9 mouse cellular contexts compared by ENCODE assay signal in the genomic region with DNA sequence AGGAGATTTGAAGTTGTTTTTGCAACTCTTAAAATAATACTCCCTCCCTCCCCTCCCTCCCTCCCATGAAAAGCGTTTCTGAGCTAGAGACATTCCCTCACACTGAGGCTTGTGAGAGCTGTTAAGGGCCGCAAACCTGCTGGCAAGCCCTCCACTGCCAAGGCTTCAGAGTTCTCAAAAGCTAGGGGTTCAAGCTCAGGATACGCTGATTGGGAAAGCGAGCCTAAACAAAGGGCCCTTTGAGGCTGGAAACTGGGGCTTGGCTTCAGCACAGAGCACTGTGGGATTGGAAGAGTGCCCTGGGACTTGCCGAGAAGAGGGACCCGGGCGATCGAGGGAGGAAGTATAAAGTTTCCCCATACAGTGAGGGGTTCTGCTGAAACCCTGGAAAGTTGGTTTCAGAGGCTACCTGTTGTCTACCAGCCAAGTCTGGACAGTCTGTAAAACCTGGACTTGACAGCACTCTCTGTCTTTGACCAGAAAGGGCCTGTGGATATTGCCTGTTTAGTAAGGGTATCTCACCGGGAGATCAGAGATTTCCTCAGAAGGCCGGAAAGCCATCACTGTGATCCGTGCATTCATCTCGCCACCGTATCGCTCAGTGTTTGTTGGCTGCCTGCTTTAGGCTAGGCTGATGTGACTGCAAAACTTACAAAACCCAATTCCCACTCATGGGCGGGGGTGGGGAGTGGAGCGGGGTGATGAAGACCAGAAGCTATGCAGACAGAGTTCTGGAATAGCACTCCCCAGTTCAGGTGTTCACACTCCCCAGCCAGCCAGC. TPM values are rescaled to one million over a fixed set of nuclear protein-coding genes. Genes with fewer than 3 reads are reported as not detected.
A peak's percentile ranks its signal among the peaks of the same experiment; 100 is the strongest.
DNase-seq lines count a peak whose midpoint lies in the region; ATAC-seq and TF ChIP-seq lines count a peak whose summit lies in the region.
"Had no signal": no experiment of that assay in that cellular context is flagged by ENCODE, and none has a peak within 500 bp of the region (broad histone marks: within the 10 kb centered on the region; RNA-seq: fewer than 3 reads in every experiment).

No protein-coding gene starts in this region.

- peaks cover 5% of the 10 kb centered on the region; the same call in 1 of the 2 replicates for H3K36me3 ChIP-seq in heart, embryonic 11.5 days (ENCODE audit: control insufficient read depth, insufficient read depth, low read length)
- no peaks in the 10 kb centered on the region for H3K36me3 ChIP-seq in midbrain, postnatal 0 days (ENCODE audit: insufficient read depth, low read length)
- no peaks in the 10 kb centered on the region for H3K36me3 ChIP-seq in thymus, adult 2 months (ENCODE audit: control insufficient read depth, insufficient read depth, low read length)

- no peaks in the 10 kb centered on the region for H3K27me3 ChIP-seq in heart, embryonic 11.5 days (ENCODE audit: control insufficient read depth, insufficient read depth, low read length)
- no peaks in the 10 kb centered on the region for H3K27me3 ChIP-seq in midbrain, postnatal 0 days (ENCODE audit: insufficient read depth, low read length)
- no peaks in the 10 kb centered on the region for H3K27me3 ChIP-seq in thymus, adult 2 months (ENCODE audit: control insufficient read depth, insufficient read depth, low read length)
- H3K27me3 ChIP-seq: stomach, embryonic 15.5 days had no signal

- 73% methylated on average over 16 of the region's 16 CpGs for WGBS in heart, embryonic 11.5 days (ENCODE audit: insufficient replicate concordance)
- 47% methylated on average over 16 of the region's 16 CpGs for WGBS in midbrain, postnatal 0 days
- 91% methylated on average over 16 of the region's 16 CpGs for WGBS in thymus, adult 2 months

- no peak overlapping the region for H3K4me3 ChIP-seq in heart, embryonic 11.5 days (ENCODE audit: low read depth, low read length)
- H3K4me3 ChIP-seq in layer of hippocampus, adult 2 months: no peak overlapping the region; the same call in 1 of the 2 replicates
- H3K4me3 ChIP-seq in midbrain, postnatal 0 days (ENCODE audit: low read depth, low read length): no peak overlapping the region
- H3K4me3 ChIP-seq in thymus, adult 2 months (ENCODE audit: control insufficient read depth, insufficient read depth, low read length): no peak overlapping the region
- H3K4me3 ChIP-seq: stomach, embryonic 15.5 days had no signal

- H3K27ac ChIP-seq in heart, embryonic 11.5 days (ENCODE audit: low read depth, low read length): no peak overlapping the region
- peak overlapping the region; percentile 82 for H3K27ac ChIP-seq in layer of hippocampus, adult 2 months
- peak overlapping the region; percentile 49 for H3K27ac ChIP-seq in midbrain, postnatal 0 days (ENCODE audit: low read depth, low read length)
- H3K27ac ChIP-seq in thymus, adult 2 months (ENCODE audit: control insufficient read depth, insufficient read depth, low read length): no peak overlapping the region
- H3K27ac ChIP-seq: stomach, embryonic 15.5 days had no signal

- TF ChIP-seq POLR2A in thymus, adult 2 months (IDR thresholded peaks at IDR 0.05; ENCODE audit: control insufficient read depth, extremely low read depth, insufficient read depth, low read length, poor library complexity): no peak

- no peak overlapping the region for H3K4me2 ChIP-seq in heart, embryonic 11.5 days
- no peak overlapping the region for H3K4me2 ChIP-seq in midbrain, postnatal 0 days (ENCODE audit: low read depth, low read length, poor library complexity, severe bottlenecking)
- H3K4me2 ChIP-seq: stomach, embryonic 15.5 days had no signal

- TF ChIP-seq CTCF in layer of hippocampus, adult 2 months (conservative IDR thresholded peaks at IDR 0.05): no peak
- no peak for TF ChIP-seq CTCF in midbrain, postnatal 0 days (IDR thresholded peaks at IDR 0.05)
- no peak for TF ChIP-seq CTCF in thymus, adult 2 months (IDR thresholded peaks at IDR 0.05; ENCODE audit: borderline replicate concordance, control insufficient read depth, extremely low read depth, insufficient read depth, low read length, poor library complexity)

- no peaks in the 10 kb centered on the region for H3K9me3 ChIP-seq in heart, embryonic 11.5 days (replicated peaks; ENCODE audit: control insufficient read depth, low read length)
- no peaks in the 10 kb centered on the region for H3K9me3 ChIP-seq in midbrain, postnatal 0 days (ENCODE audit: low read length)
- H3K9me3 ChIP-seq: stomach, embryonic 15.5 days had no signal

- H3K9ac ChIP-seq in heart, embryonic 11.5 days (ENCODE audit: low read depth, low read length): no peak overlapping the region
- H3K9ac ChIP-seq in midbrain, postnatal 0 days (replicated peaks; ENCODE audit: low read length, poor library complexity, severe bottlenecking): no peak overlapping the region
- H3K9ac ChIP-seq: stomach, embryonic 15.5 days had no signal

- peaks cover 11% of the 10 kb centered on the region for H3K4me1 ChIP-seq in heart, embryonic 11.5 days (ENCODE audit: control insufficient read depth, insufficient read depth, low read length)
- H3K4me1 ChIP-seq in midbrain, postnatal 0 days (ENCODE audit: insufficient read depth, low read length): peaks cover 2% of the 10 kb centered on the region; the same call in 1 of the 2 replicates
- H3K4me1 ChIP-seq in thymus, adult 2 months (replicated peaks; ENCODE audit: control insufficient read depth, insufficient read depth, low read length): no peaks in the 10 kb centered on the region
- H3K4me1 ChIP-seq: stomach, embryonic 15.5 days had no signal

- peak; percentile 38 for DNase-seq in heart, adult 8-10 months (ENCODE audit: low spot score)
- peak; percentile 98 for DNase-seq in fibroblast of lung, adult 2 months (ENCODE audit: low read depth)
- DNase-seq in layer of hippocampus, adult 2 months (ENCODE audit: low spot score in 2 of 2): peak; percentile 38 to 85
- peak; percentile 84 for DNase-seq in midbrain, postnatal 0 days (ENCODE audit: low spot score)
- no peak for DNase-seq in adrenal gland, postnatal 10 days
- DNase-seq in thymus, adult 2 months: no peak
- no peak for DNase-seq in thymus, postnatal 0 days (ENCODE audit: low spot score)

- ATAC-seq in heart, embryonic 11.5 days (replicated peaks; ENCODE audit: insufficient number of reproducible peaks, low FRiP score, low TSS enrichment): no peak
- ATAC-seq in midbrain, postnatal 0 days (ENCODE audit: low FRiP score): peak; percentile 61; the same call in 1 of the 2 replicates

RNA-seq across cellular contexts. Expression of gene Plpp3, which starts 18.3 kb away (rescaled TPM):
- total RNA-seq in heart, adult 8-10 months (2022): 10 to 100 TPM; 51.8 to 58.4 (median 54.5) TPM
- polyA plus RNA-seq in heart, embryonic 11.5 days (2014; fragmentation: Nextera tagmentation; extraction: Ambion mirVana): 23.8 and 25.7 TPM in 2 replicates
- total RNA-seq in layer of hippocampus, adult 2 months (2021): 100 to 1,000 TPM; 197 to 198 TPM
- total RNA-seq in midbrain, postnatal 0 days (2014; rRNA removed): 121 and 148 TPM in 2 replicates
- polyA plus RNA-seq in midbrain, postnatal 0 days (2015; fragmentation: Nextera tagmentation; extraction: Ambion mirVana): 142 and 152 TPM in 2 replicates
- 100 to 1,000 TPM; 157 to 169 TPM for total RNA-seq in adrenal gland, postnatal 10 days (2021)
- 20.1 and 23.3 TPM in 2 replicates for polyA plus RNA-seq in thymus, adult 2 months (2012; rRNA removed)
- polyA plus RNA-seq in thymus, postnatal 0 days (2015; fragmentation: Nextera tagmentation; extraction: Ambion mirVana): 22.5 and 22.7 TPM in 2 replicates

Comparison
In these comparisons a context has a peak if more than half of its experiments do, and no peak if none do; other contexts are left out.
1. DNase-seq: peak in heart, adult 8-10 months (single experiment), fibroblast of lung, adult 2 months (single experiment), layer of hippocampus, adult 2 months (2 of 2) and midbrain, postnatal 0 days (single experiment); none in adrenal gland, postnatal 10 days (single experiment), thymus, adult 2 months (single experiment) and thymus, postnatal 0 days (single experiment).
2. H3K27ac ChIP-seq: peak in layer of hippocampus, adult 2 months (single experiment) and midbrain, postnatal 0 days (single experiment); none in heart, embryonic 11.5 days (single experiment) and thymus, adult 2 months (single experiment).